Mouse (Mus musculus): ENCODE data around the gene Hdgfl3.
A peak's percentile ranks its signal among the peaks of the same experiment; 100 is the strongest.

Gene Hdgfl3

DNA sequence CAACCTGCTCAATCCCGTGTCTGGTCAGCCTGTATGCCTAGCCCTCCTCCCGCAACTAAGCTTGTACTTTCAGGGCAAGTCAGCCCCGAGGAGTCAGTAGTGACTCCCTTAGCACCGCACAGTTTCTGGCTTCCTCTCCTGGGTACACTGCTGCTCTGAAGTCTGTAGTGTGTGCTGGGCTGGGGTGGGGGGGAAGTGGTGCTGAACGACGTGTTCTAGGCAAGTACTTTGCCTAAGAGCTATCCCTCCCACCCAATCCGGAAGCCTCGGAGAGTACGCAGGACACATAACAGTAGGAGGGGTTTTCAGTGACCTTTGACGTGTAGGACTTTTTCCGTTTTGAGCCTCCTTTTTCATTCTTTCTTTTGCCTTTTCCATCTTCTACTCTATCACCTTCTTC is 34.9 kb downstream of the Hdgfl3 start:
- no peak for DNase-seq (ENCODE audit: low read depth)

DNA sequence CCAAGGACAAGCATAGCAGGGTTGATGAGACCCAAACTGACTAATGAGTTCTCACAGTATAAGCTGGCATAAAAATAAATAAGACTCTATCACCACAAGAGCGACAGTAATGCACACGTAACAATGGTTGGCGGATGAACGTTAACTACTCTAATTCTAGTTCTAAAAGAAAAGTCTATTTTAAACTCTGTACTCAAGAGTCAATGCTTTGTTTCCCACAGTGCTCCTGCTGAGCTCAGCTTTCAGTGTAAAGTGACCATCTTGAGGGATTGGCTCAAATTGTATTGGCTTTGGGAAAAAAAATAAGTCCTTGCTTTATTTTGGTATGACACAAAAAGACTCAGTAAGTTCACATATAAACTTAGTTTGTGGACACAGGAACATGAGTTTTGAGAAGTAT is 49.1 kb downstream of the Hdgfl3 start:
- DNase-seq (ENCODE audit: low read depth), result no peak

DNA sequence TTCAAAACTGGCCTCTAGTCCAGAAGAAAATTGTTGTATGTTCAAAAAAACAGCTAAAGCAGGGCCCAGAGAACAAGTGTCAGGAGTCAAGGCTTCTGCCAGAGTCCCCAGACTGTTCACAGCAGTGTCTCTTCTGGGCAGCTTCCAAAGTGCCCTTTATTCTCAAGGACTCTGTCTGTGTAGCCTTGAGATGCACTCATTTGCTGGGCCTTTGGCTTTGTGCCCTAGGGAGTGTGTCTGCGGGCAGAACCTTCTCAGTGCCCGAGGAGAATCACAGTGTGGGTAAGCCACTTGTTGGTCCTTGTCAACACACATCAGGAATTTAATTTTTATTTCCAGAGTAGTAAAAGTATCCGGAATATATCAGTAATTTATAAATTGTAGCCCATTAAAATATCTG is 52.7 kb downstream of the Hdgfl3 start:
- DNase-seq (ENCODE audit: low read depth), result no peak

DNA sequence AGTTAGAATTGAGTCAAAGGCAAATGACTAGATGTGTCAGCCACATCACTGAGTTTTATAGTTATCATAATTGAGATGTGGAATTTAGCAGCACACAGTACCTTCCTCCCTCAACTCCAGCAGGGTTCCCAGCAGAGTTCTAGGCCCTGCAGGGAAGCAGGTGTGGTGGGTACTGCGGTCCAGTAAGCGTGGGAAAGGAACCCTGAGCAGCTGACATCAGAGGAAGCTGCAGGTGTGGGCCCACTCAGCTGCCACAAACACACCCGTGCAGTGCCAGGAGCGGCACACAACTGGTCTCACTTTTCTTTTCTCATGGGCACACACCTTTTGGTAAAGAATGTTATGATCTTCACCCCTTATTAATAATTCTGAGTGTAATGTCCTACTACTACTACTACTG is 53.5 kb downstream of the Hdgfl3 start:
- no peak for DNase-seq (ENCODE audit: low read depth)

DNA sequence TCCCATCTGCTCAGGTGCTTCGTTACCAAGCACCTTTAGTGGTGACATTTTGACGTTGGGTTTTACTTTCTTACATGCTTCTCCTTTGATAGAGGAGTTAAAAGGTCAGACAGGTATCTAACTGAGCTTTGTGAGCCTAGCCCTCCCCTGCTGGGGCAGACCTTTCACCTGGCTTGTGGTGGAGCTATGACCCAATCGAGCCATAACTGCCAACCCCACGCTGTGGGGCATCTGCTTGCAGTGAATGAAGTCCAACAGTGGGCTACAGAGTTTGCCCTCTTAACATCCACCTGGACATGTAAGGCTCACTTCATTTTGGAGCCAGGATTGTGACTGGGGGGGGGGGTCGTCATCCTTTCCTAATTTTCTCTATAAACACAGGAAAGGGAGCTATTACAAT is 54.0 kb downstream of the Hdgfl3 start:
- no peak for DNase-seq (ENCODE audit: low read depth)

DNA sequence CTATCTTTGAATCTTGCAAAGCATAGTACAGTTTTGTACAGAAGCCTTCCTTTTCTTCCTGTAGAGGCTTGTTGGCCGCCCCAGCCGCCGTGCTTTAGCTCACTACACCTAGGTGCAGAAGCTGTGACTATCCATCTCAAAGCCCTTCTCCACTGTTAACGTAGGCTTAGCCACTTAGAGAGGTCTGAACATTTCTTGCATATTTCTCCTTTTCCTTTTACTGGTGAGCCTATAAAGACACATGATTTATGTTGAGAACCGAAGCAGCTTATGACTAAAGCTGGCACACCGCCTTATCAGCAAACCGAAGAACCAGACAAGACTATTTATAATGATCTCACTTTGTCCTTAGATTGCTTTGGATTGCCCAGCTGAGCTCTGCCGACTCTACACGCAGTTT is 58.9 kb downstream of the Hdgfl3 start:
- no peak for DNase-seq (ENCODE audit: low read depth)

DNA sequence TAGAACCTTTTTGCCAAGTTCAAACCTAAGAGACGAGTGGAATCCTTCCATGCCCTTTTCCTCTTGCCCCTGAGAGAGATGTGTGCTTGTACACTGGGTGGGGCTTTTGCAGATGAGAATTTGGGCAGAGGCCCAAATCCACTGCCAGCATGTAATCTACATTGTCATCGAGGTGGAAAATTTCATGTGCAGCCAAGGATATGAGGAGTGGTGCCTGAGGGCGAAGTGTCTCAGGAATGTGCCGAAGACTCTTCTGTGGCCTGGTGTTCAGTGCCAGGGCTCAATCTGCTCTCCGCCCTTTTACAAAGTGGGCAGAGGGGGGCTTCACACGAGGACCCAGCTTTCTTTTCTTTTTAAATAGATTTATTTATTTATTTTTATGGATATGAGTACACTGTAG is 59.6 kb downstream of the Hdgfl3 start:
- DNase-seq (ENCODE audit: low read depth), result no peak

DNA sequence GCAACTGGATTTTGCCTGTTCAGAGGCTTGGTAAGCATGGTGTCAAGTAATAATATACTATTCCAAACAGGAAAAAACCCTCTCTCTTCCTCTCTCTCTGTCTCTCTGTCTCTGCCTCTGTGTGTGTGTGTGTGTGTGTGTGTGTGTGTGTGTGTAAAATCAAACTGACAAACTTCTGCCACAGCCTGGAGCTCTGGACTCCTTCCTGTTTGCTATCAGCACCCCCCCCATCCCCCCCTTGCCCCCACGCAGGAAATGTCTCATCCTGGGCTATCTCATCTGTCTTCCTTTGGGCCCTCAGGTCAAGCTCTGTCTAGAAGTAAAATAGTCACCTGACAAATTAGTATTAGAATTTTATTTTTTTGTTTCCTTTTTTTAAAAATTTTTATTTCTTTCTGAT is 60.5 kb downstream of the Hdgfl3 start:
- DNase-seq (ENCODE audit: low read depth), result no peak

DNA sequence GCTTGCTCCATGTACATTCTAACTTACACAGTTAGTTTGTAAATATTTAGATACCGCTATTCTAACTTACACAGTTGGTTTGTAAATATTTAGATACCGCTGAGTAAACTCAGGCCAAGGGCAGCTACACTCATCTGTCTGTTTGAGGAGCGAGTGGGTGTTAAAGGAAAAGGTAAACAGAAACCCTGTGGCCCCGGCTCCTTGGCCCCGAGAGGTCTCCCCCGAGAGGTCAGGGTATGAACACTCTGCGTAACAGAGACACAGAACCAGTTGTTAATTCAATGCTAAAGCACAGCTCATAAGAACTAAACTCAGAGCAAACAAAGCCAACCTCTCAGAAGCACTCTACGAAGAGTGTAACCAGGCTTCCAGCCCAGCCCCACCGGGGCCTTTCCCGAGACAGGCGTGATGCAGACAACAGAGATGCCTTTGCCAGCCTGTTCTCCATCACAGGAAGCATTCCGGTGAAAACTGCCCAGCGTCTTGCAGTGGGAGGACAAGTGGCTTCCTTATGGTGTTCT is 61.7 kb downstream of the Hdgfl3 start:
- no peak for DNase-seq (ENCODE audit: low read depth)

DNA sequence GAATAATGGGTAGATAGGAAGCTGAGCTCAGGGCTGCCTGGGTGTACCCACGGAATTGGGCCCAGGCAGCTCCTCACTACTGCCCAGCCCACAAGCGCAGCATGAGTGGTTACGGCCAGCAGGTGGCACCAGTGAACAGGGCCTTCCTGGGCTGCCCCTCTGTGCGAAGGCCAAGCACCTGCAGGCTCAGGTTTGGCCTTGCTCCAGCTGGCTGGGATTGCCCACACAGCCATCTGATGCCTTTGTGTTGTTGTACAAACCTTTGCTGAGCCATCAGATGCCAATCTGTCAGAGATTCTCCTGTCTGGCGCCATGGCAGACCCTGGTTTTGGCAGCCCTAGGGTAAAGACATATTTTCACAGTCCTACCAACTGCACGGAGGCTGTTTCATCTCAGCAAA is 66.1 kb downstream of the Hdgfl3 start:
- peak; percentile 44 for DNase-seq (ENCODE audit: low read depth)

DNA sequence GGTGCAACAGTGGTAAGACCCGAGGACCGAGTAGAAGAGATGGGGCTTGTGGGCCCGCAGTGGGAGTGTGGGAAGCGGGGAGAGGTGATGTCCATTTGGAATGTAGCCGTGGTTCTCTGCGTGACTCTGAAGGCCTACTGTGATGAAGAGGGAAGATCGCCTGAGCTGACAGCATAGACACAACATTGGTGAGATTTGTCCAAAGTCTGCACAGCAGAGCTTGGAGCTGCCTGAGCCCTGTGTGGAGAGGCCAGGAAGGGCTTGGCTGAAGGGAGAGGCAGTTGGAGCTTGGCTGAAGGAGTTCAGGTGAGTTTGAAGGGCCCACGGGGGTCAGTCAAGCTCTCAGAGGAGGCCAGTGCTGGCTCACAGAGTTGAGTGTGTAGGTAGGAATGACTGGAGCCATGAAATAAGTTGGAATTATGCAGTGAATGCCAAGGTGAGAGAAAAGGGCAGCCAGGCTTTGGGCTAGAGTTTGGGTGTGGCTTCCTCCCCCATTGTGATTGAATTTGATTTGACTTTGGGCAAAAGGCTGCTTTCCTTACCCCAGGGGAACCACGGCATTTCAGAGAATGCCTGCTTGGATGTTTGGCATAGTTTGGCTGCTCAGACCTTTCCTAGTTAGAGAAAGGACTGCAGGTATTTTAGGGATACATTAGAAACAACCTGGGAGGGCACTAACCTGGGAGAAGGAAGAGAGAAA is 66.9 kb downstream of the Hdgfl3 start:
- no peak for DNase-seq (ENCODE audit: low read depth)

DNA sequence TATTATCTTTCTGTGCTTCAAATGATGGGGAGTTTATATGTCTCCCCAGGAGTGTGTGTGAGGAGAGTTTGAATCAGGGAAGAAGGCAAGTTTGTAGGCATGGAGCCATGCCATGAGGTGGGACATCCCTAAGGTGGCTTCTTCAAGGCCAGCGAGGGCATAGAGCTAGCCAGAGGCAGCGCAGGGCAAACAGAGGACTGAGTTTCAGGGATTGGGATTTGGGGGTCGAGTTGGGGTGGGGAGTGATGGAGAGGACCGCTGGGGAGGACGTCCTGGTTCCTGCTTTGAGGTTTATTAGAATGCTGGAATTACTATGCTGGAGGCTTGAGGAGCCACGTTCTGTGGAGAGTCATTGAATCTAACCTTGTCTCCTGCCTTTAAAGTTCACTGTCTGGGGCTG is 68.3 kb downstream of the Hdgfl3 start:
- no peak for DNase-seq (ENCODE audit: low read depth)

DNA sequence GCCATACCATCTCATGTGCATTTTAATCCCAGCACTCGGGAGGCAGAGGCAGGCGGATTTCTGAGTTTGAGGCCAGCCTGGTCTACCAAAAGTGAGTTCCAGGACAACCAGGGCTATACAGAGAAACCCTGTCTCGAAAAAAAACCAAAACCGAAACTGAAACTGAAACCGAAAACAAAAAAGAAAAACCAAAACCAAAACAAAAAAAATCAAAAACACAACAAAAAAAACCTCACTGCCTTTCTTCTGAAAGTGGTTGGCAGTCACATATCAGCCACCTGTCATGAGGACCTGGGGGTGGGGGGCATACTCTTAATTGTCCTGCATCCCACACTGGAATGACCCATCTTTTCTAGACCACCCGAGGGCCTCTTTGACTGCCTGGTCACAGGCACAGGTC is 69.7 kb downstream of the Hdgfl3 start:
- no peak for DNase-seq (ENCODE audit: low read depth)

DNA sequence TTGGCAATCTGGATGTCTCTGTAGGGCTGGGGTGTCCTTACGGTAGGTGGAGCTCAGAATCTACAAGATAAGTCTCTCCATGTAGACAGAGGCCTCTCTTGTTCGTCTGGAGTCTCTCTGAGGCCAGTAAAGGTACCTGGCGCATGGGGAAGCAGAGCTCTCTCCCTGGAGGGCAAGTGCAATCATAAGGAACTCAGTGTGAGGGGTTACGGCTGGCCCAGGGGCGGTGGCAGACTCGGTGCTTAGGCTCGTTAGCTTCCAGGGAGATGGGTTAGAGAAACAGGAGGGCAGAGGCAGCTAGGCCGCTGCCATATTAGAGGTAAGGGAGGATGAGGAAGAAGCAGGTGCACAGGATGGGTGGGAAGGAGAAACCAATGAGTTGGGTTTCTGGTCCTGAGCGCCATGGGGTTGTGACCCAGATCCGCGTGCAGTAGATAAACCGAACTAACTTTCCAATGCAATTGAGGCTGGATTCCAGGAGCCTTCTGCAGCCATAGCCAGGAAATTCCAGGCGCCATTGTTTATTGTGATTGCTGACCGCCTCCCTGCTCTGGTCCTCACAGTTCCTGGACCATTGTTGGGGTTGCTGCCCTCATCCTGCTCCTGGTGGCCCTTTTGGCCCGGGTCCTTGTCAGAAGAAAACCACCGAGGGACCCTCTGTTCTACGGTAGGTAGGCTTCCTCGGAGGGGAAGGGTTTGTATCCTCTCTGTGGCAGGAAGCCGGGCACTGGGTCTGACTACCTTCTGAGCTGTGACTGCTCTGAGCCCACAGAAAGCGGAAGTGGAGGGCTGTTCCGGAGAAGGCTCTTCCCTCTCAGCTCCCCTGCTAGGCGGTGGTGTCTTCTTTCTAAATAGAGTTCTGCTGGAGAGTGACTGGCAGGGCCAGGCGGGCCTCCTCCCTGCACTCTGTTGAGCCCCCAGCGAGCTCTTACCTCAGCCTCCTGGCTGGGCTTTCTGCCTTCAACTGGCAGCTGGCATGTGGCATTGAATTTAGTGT is 71.4 kb downstream of the Hdgfl3 start:
- no peak for DNase-seq (ENCODE audit: low read depth)

DNA sequence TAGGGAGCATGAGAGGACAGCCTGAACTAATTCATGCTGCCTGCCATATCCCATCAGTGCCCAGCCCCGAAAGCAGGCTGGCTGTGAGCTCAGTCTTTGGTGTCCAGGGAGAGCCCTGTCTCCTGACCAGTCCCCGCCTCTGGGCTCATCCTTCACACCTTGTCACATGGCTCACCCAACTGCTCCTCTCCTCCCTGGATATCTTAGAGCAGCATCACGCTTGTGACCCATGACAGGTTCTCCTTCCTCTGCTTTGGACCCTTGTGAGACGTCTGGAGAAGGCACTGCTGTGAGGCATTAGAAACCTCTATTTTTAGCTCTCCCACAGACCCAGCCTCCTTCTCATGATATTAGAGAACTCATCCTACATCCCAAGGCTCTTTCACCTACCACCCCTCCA is 72.4 kb downstream of the Hdgfl3 start:
- no peak for DNase-seq (ENCODE audit: low read depth)

DNA sequence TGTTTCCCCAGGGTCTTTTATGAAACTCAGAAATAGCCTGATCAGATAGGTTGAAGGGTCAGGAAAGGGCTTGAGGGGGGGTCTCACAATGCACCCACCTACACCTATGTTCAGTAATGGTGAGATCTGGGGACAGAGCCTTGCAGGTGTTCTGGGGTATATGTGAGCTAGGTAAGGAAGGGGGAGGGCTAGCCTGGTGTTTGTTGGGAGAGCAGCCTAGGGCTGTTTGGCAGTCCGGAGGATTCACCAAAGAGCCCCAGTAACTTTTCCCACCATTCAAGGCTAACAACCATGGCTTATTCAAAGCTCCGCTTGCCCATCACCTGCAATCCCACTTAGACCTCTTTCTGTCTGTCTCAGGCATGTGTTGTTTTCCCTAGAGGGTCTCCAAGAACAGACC is 72.8 kb downstream of the Hdgfl3 start:
- DNase-seq (ENCODE audit: low read depth), result no peak

DNA sequence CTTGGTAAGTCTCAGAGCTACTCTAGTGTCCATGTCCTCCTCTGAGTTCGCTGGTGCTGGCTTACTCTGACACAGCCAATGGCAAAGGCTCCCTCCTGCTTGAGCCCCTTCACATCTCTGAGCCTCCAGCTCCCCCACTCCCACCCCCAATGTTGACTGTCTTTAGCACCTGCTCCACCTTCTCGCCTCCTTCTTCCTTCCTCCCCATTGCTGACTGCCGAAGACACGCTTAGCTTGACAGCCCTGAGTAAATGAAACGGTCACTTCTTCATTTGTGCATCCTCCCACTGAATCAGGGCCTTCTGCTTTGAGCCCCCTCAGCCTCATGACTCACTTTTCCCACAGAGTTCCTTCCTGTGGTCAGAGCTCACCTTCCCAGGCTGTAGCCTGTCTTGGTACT is 73.3 kb downstream of the Hdgfl3 start:
- no peak for DNase-seq (ENCODE audit: low read depth)

DNA sequence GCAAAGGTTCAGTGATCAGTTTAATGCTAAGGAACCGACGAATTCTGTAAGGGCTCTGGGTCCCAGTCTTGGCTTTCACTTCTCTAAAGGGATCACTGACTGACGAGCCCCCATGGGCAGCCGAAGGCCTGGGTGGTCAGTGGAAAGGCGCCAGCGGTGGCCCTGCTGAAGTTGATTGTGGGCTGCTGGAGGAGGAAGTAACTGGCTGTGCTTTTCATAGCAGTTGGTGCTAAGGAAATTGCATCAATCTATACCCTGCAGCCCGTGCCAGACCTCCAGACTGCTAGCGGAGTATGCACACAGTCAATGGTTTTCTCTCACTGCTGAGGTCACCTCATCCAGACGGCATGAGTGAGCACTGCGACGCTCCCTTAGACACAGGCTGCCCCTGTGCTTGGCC is 74.2 kb downstream of the Hdgfl3 start:
- DNase-seq (ENCODE audit: low read depth), result no peak

DNA sequence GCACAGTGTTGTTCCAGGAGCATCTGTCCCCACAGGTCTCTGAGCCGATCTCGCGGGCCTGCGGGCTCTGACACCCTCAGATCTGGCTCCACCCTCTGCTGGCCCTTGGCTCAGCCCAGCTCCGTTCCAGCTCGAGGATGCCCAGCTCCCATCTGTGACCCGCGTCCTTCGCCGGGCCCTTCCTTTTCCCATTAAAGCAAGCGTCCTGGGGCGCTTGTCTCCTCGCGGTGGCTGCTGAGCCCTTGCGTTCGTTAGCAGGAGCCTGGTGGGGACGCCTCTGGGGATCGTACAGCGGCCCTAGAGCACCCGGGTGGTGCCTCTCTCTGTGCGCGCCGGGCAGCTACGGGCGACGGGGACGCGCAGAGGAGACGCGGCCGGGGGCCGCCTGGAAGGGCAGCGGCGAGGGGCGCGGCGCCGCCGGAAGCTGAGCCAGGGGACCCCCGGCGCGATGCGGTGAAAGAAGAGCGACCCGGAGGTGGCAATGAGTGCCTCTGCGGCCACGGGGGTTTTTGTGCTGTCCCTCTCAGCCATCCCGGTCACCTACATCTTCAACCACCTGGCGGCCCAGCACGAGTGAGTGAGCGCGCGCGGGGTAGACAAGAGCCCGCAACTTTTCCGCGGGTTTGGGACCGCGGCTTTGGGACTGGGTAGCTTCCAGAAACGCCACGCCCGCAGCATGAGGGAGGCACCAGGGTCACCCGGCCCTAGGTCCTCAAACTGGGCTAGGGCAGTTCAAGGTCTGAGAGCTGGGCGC is 75.1 kb downstream of the Hdgfl3 start, which contains the start of gene Tm6sf1:
Gene Tm6sf1, plus strand, starts transcription at position 34 of the 754 bp plus-strand sequence.
- no peak for DNase-seq (ENCODE audit: low read depth)

DNA sequence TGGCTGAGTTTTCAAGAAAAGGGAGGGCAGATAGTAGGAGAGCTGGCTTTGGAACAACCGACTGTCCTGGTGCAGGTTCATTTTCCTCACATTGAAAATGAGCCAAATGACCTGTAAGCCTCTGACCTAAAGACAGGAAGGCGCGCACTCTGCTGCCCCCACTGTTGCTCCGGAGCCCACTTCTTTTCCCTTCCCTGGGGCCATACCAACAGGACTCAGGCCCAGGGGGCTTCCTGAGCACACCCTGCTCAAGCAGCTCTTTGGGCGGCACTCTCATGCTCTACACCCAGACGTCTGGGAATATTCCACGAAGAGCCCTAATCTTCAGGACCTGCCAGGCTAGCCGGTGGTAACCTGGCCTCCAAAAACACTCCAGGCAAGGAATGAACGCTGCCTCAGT is 76.0 kb downstream of the Hdgfl3 start:
- no peak for DNase-seq (ENCODE audit: low read depth)

DNA sequence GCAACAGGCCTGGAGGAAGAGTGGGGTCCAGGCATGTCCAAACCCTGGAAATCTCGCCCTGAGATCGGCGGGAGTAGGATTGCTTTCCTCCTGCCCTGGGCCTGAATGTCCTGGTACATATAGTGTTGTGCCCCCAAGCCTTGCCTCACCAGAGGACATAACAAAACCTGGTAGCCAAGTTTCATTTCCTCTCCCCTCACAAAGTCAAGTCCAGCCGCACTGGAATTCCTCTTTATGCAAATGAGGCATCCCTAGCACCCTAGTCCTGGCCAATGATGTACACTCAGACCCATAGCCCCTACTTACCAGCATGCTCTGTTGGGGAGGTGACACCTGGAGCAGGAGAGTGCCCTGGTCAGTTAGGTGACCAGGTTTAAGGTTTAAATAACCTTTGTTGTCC is 78.1 kb downstream of the Hdgfl3 start:
- no peak for DNase-seq (ENCODE audit: low read depth)

DNA sequence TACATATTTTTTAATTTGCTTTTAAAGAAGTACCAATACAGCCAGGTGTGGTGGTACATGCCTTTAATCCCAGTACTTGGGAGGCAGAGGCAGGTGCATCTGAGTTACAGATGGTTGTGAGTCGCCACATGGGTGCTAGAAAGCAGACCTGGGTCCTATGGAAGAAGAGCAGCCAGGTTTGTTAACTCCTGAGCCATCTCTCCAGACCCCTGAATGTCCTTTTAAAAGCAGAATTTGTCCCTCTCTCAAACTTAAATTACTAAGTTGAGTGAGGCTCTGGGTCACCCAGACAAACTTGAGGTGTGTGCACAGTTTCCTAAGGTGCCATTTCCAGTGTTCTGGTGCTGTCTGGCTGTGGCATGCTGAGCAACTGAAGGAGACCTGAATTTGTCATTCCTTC is 78.6 kb downstream of the Hdgfl3 start, which contains the start of gene Gm10160:
Gene Gm10160, minus strand, starts transcription at position 101 of the 400 bp plus-strand sequence.
- no peak for DNase-seq (ENCODE audit: low read depth)
